Mouse (Mus musculus) small intestine, adult 2 months (tissue): ENCODE measurements around the gene Nme9.

ENCODE experiments used
- CTCF ChIP-seq: fragments of 200-500 bp; IDR thresholded peaks from 2 replicates; pipeline ENCODE4 v1.5.1; 2012; ENCODE audit warnings: low read depth, mild to moderate bottlenecking, control low read depth, inconsistent platforms, low read length, moderate library complexity, mixed read lengths; ENCODE audit not compliant: insufficient replicate concordance, insufficient read length; ENCODE audit errors: extremely low read depth
- POLR2A ChIP-seq: fragments of 200-500 bp; IDR thresholded peaks from 2 replicates; pipeline ENCODE4 v1.6.1; 2012; ENCODE audit warnings: low read depth, mild to moderate bottlenecking, control low read depth, inconsistent platforms, low read length, moderate library complexity

GRCm38 (mm10) chr9:99421914-99422313 lies 29.4 kb upstream of the Nme9 start:
- TF ChIP-seq CTCF (no peak), POLR2A (no peak)
